Mouse (Mus musculus) cerebellum, adult 9-11 months (tissue): ENCODE measurements around the gene Nfya.

Experiments
- DNase-seq: peaks from one replicate; pipeline ENCODE4 v3.0.0; 2022

Gene Nfya

GRCm38 (mm10) chr17:48409380-48410298, at the start of gene Nfya, which contains the start of gene Oard1:
Nfya (minus strand) TSS chr17:48409906.
Oard1 (plus strand) TSS chr17:48410014.
- peak; percentile 100 for DNase-seq

- DNase-seq, result no peak
Observed at GRCm38 (mm10) chr17:48457971-48458653, 48.4 kb upstream of the Nfya start.

- DNase-seq, result no peak
Observed at GRCm38 (mm10) chr17:48455955-48456354, 46.2 kb upstream of the Nfya start.

- DNase-seq, result no peak
Observed at GRCm38 (mm10) chr17:48454688-48455087, 45.0 kb upstream of the Nfya start, which contains the start of gene Unc5cl. Unc5cl (plus strand) TSS chr17:48454901.

- no peak for DNase-seq
Observed at GRCm38 (mm10) chr17:48454190-48454589, 44.5 kb upstream of the Nfya start.

- no peak for DNase-seq
Observed at GRCm38 (mm10) chr17:48453489-48453888, 43.8 kb upstream of the Nfya start.

- DNase-seq, result no peak
Observed at GRCm38 (mm10) chr17:48451753-48452444, 42.2 kb upstream of the Nfya start.

- no peak for DNase-seq
Observed at GRCm38 (mm10) chr17:48451353-48451675, 41.6 kb upstream of the Nfya start, which contains the start of gene Tspo2. Tspo2 (minus strand) TSS chr17:48451522.

GRCm38 (mm10) chr17:48450666-48451352, 41.1 kb upstream of the Nfya start:
- DNase-seq, result no peak

GRCm38 (mm10) chr17:48447675-48448074, 38.0 kb upstream of the Nfya start:
- no peak for DNase-seq

GRCm38 (mm10) chr17:48443542-48444145, 33.9 kb upstream of the Nfya start:
- DNase-seq, result no peak

- no peak for DNase-seq
Observed at GRCm38 (mm10) chr17:48442745-48443457, 33.2 kb upstream of the Nfya start.

- no peak for DNase-seq
Observed at GRCm38 (mm10) chr17:48437421-48437911, 27.8 kb upstream of the Nfya start.

GRCm38 (mm10) chr17:48436487-48436886, 26.8 kb upstream of the Nfya start:
- DNase-seq, result no peak

- no peak for DNase-seq
Observed at GRCm38 (mm10) chr17:48434479-48434878, 24.8 kb upstream of the Nfya start.

GRCm38 (mm10) chr17:48433689-48434330, 24.1 kb upstream of the Nfya start:
- no peak for DNase-seq

GRCm38 (mm10) chr17:48433006-48433655, 23.4 kb upstream of the Nfya start:
- DNase-seq, result no peak

GRCm38 (mm10) chr17:48432158-48432980, 22.7 kb upstream of the Nfya start, which contains the start of gene Apobec2:
Apobec2 (minus strand) TSS chr17:48432930.
- no peak for DNase-seq

- no peak for DNase-seq
Observed at GRCm38 (mm10) chr17:48431054-48431453, 21.3 kb upstream of the Nfya start.
